Comparison of ENCODE assay signal across 11 mouse cellular contexts in the genomic region with DNA sequence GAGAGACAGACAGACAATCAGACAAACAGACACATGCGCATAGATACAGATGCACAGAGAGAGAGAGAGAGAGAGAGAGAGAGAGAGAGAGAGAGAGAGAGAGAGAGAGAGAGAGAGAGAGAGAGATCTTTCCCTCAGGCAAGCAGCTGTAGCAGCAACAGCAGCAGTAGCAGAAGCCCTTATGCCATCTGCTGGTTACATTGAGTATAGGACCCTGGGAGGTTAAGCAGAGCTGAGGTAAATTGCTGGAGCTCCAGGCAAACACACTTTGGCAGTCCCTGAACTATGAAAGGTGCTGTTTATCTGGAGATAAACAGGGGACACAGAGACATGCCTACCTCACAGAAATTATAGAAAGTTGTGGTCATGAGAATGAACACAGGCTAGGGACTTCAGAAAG. TPM values are rescaled to one million over a fixed set of nuclear protein-coding genes. Genes with fewer than 3 reads are reported as not detected.
DNase-seq lines count a peak whose midpoint lies in the region; ATAC-seq and TF ChIP-seq lines count a peak whose summit lies in the region.
"Had no signal": no experiment of that assay in that cellular context is flagged by ENCODE, and none has a peak within 500 bp of the region (broad histone marks: within the 10 kb centered on the region; RNA-seq: fewer than 3 reads in every experiment).

No protein-coding gene starts in this region.

- TF ChIP-seq POLR2A in lung, adult 2 months (IDR thresholded peaks at IDR 0.05; ENCODE audit: borderline replicate concordance, extremely low read depth, low read depth, low read length) = no peak

- peak; percentile 13 for DNase-seq in adrenal gland, postnatal 14 days
- no peak for DNase-seq in adrenal gland, postnatal 25 days
- peak; percentile 4 for DNase-seq in lung, postnatal 14 days
- no peak for DNase-seq in lung, adult 2 months
- peak; percentile 73 for DNase-seq in retina, embryonic 14.5 days (ENCODE audit: low spot score)
- no peak for DNase-seq in gastrocnemius, adult 8-10 months (ENCODE audit: low spot score in 2 of 2)
- DNase-seq in thymus, postnatal 4 days = no peak

- no peaks in the 10 kb centered on the region for H3K36me3 ChIP-seq in hindbrain, embryonic 16.5 days (ENCODE audit: control insufficient read depth, insufficient read depth, low read length)
- H3K36me3 ChIP-seq: limb, embryonic 15.5 days had no signal

- H3K4me1 ChIP-seq in lung, adult 2 months (ENCODE audit: control insufficient read depth, insufficient read depth, low read length) = no peaks in the 10 kb centered on the region
- H3K4me1 ChIP-seq in hindbrain, embryonic 16.5 days (ENCODE audit: control insufficient read depth, insufficient read depth, low read depth, low read length) = no peaks in the 10 kb centered on the region
- H3K4me1 ChIP-seq: limb, embryonic 15.5 days had no signal

- no peak for TF ChIP-seq CTCF in lung, adult 2 months (IDR thresholded peaks at IDR 0.05; ENCODE audit: insufficient read depth, low read length)

- no peaks in the 10 kb centered on the region for H3K27me3 ChIP-seq in hindbrain, embryonic 16.5 days (replicated peaks; ENCODE audit: control insufficient read depth, insufficient read depth, low read length)
- H3K27me3 ChIP-seq: limb, embryonic 15.5 days had no signal

- H3K27ac ChIP-seq in hindbrain, embryonic 16.5 days (ENCODE audit: low read depth, low read length) = no peak overlapping the region
- H3K27ac ChIP-seq: limb, embryonic 15.5 days had no signal

- H3K4me2 ChIP-seq in hindbrain, embryonic 16.5 days (ENCODE audit: low read length) = no peak overlapping the region
- H3K4me2 ChIP-seq: limb, embryonic 15.5 days had no signal

- 70% methylated on average over 1 of the region's 1 CpGs for WGBS in lung, adult 2 months
- WGBS in hindbrain, embryonic 16.5 days = 54% methylated on average over 1 of the region's 1 CpGs

- no peak overlapping the region for H3K9ac ChIP-seq in hindbrain, embryonic 16.5 days (ENCODE audit: low read depth, low read length)
- H3K9ac ChIP-seq: limb, embryonic 15.5 days had no signal

- peak; percentile 67; the same call in 1 of the 2 replicates for ATAC-seq in hindbrain, embryonic 16.5 days

- H3K4me3 ChIP-seq in lung, adult 2 months (replicated peaks; ENCODE audit: extremely low read depth, low read depth, low read length) = no peak overlapping the region
- no peak overlapping the region for H3K4me3 ChIP-seq in hindbrain, embryonic 16.5 days (ENCODE audit: low read length)
- H3K4me3 ChIP-seq: limb, embryonic 15.5 days had no signal

- no peaks in the 10 kb centered on the region for H3K9me3 ChIP-seq in hindbrain, embryonic 16.5 days (ENCODE audit: control insufficient read depth, low read length)
- H3K9me3 ChIP-seq: limb, embryonic 15.5 days had no signal

RNA-seq across cellular contexts. Expression of gene Prlhr, which starts 50.5 kb away (rescaled TPM):
- 1.8 and 2.3 TPM in 2 replicates for total RNA-seq in adrenal gland, postnatal 14 days (2021)
- 0.73 TPM in 1 of 2 replicates, not detected in the other for total RNA-seq in adrenal gland, postnatal 25 days (2021)
- polyA plus RNA-seq in lung, adult 2 months (2012; rRNA removed) = not detected in 2 replicates
- 0.35 and 0.45 TPM in 2 replicates for polyA plus RNA-seq in hindbrain, embryonic 16.5 days (2015; fragmentation: Nextera tagmentation; extraction: Ambion mirVana)
- total RNA-seq in gastrocnemius, adult 8-10 months (2022) = not detected
- polyA plus RNA-seq: C2C12; limb, embryonic 15.5 days; stomach, embryonic 14.5 days had no signal

Comparison
In these comparisons a context has a peak if more than half of its experiments do, and no peak if none do; other contexts are left out.
1. DNase-seq: peak in adrenal gland, postnatal 14 days (single experiment), lung, postnatal 14 days (single experiment) and retina, embryonic 14.5 days (single experiment); none in adrenal gland, postnatal 25 days (single experiment), lung, adult 2 months (single experiment), gastrocnemius, adult 8-10 months (0 of 2) and thymus, postnatal 4 days (single experiment).